In the genomic region with DNA sequence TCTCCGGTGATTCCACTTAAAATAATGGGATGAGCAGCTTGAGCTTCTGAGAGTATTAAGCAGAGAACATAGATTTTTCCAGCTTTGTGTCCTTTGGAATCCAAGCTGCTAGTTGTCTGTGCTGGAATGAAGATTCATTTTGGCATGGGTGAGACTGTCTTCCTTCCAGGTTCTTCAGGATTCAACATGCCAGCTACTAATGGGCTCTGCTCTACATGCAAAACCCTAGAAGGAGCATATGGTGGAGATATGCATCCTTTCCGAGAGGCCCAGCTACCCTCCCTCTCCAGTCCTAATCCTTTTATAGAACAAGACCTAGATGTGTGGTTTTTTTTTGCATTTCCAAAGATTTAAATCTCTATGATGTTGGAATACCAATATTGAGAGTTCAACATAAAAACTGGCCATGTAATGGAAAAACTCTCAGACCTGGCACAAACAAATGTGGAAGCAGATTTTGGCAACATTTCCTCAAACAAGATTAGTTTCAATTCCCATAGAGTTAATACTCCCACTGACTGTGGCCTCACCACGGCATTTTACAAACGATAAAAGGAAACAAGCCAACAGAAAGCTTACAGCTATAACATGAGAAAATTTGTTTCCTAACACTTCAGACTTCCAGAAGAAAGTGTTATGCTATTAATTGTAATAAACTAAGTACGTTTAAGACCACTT, we compare ENCODE assay signal across 21 mouse cellular contexts.
DNase-seq lines count a peak whose midpoint lies in the region; ATAC-seq lines count a peak whose summit lies in the region.
"Had no signal": no experiment of that assay in that cellular context is flagged by ENCODE, and none has a peak within 500 bp of the region (broad histone marks: within the 10 kb centered on the region; RNA-seq: fewer than 3 reads in every experiment).

No protein-coding gene starts in this region.

- H3K9ac ChIP-seq in forebrain, embryonic 13.5 days = no peak overlapping the region
- no peak overlapping the region for H3K9ac ChIP-seq in forebrain, embryonic 11.5 days (ENCODE audit: low read length)
- H3K9ac ChIP-seq: embryonic facial prominence, embryonic 13.5 days; hindbrain, embryonic 12.5 days; intestine, embryonic 15.5 days; kidney, embryonic 15.5 days; liver, embryonic 14.5 days had no signal

- no peak for DNase-seq in forebrain, embryonic 11.5 days (ENCODE audit: low spot score)
- peak; percentile 24 to 55 for DNase-seq in right cerebral cortex, postnatal 10 days (ENCODE audit: low spot score in 2 of 2)
- no peak for DNase-seq in right cerebral cortex, adult 2 months (ENCODE audit: low spot score in 2 of 2)
- no peak for DNase-seq in urinary bladder, postnatal 4 days (ENCODE audit: low spot score in 2 of 2)
- DNase-seq in adrenal gland, postnatal 10 days = no peak
- DNase-seq: adrenal gland, postnatal 36 days; B cell, adult 2 months; heart, adult 2 months; layer of hippocampus, postnatal 36 days; left cerebral cortex, postnatal 4 days; midbrain, embryonic 14.5 days; retina, postnatal 1 day; thymus, postnatal 4 days had no signal

- no peaks in the 10 kb centered on the region for H3K36me3 ChIP-seq in forebrain, embryonic 13.5 days (ENCODE audit: poor library complexity, severe bottlenecking)
- no peaks in the 10 kb centered on the region for H3K36me3 ChIP-seq in forebrain, embryonic 11.5 days (ENCODE audit: control insufficient read depth, insufficient read depth, low read length)
- H3K36me3 ChIP-seq: embryonic facial prominence, embryonic 13.5 days; hindbrain, embryonic 12.5 days; intestine, embryonic 15.5 days; kidney, embryonic 15.5 days had no signal

- no peak overlapping the region for H3K4me3 ChIP-seq in forebrain, embryonic 13.5 days
- no peak overlapping the region for H3K4me3 ChIP-seq in forebrain, embryonic 11.5 days (ENCODE audit: low read depth, low read length)
- H3K4me3 ChIP-seq: embryonic facial prominence, embryonic 13.5 days; heart, adult 2 months; hindbrain, embryonic 12.5 days; intestine, embryonic 15.5 days; kidney, embryonic 15.5 days had no signal

- ATAC-seq in forebrain, embryonic 13.5 days = peak; percentile 45; the same call in 1 of the 2 replicates
- ATAC-seq in forebrain, embryonic 11.5 days (replicated peaks; ENCODE audit: low FRiP score) = no peak
- 0 out of 2 replicates have a peak, but pooled peaks have one; percentile 39 for ATAC-seq in common myeloid progenitor, adult 5-6 weeks (replicated peaks; ENCODE audit: low read depth, poor library complexity, severe bottlenecking)
- ATAC-seq: intestine, embryonic 15.5 days; Patski had no signal

- H3K4me2 ChIP-seq in forebrain, embryonic 13.5 days = no peak overlapping the region
- H3K4me2 ChIP-seq in forebrain, embryonic 11.5 days (ENCODE audit: low read depth, low read length, severe bottlenecking) = no peak overlapping the region
- H3K4me2 ChIP-seq: embryonic facial prominence, embryonic 13.5 days; hindbrain, embryonic 12.5 days; intestine, embryonic 15.5 days; kidney, embryonic 15.5 days had no signal

- H3K27ac ChIP-seq in forebrain, embryonic 13.5 days = no peak overlapping the region
- H3K27ac ChIP-seq in forebrain, embryonic 11.5 days (ENCODE audit: low read depth, low read length) = no peak overlapping the region
- H3K27ac ChIP-seq: embryonic facial prominence, embryonic 13.5 days; heart, adult 2 months; hindbrain, embryonic 12.5 days; intestine, embryonic 15.5 days; kidney, embryonic 15.5 days; liver, embryonic 14.5 days had no signal

- WGBS in forebrain, embryonic 13.5 days = 76% methylated on average over 5 of the region's 5 CpGs
- WGBS in forebrain, embryonic 11.5 days = 84% methylated on average over 5 of the region's 5 CpGs

- no peaks in the 10 kb centered on the region for H3K27me3 ChIP-seq in forebrain, embryonic 13.5 days
- H3K27me3 ChIP-seq in forebrain, embryonic 11.5 days (ENCODE audit: control insufficient read depth, insufficient read depth, low read length) = no peaks in the 10 kb centered on the region
- H3K27me3 ChIP-seq: embryonic facial prominence, embryonic 13.5 days; hindbrain, embryonic 12.5 days; intestine, embryonic 15.5 days; kidney, embryonic 15.5 days had no signal

- no peaks in the 10 kb centered on the region for H3K4me1 ChIP-seq in forebrain, embryonic 13.5 days
- H3K4me1 ChIP-seq in forebrain, embryonic 11.5 days (replicated peaks; ENCODE audit: control insufficient read depth, insufficient read depth, low read length) = no peaks in the 10 kb centered on the region
- H3K4me1 ChIP-seq: hindbrain, embryonic 12.5 days; kidney, embryonic 15.5 days had no signal

- no peaks in the 10 kb centered on the region for H3K9me3 ChIP-seq in forebrain, embryonic 13.5 days (replicated peaks)
- H3K9me3 ChIP-seq in forebrain, embryonic 11.5 days (ENCODE audit: control insufficient read depth, low read length) = no peaks in the 10 kb centered on the region
- H3K9me3 ChIP-seq: embryonic facial prominence, embryonic 13.5 days; hindbrain, embryonic 12.5 days; intestine, embryonic 15.5 days; kidney, embryonic 15.5 days had no signal

Comparison
In these comparisons a context has a peak if more than half of its experiments do, and no peak if none do; other contexts are left out.
1. DNase-seq: peak in right cerebral cortex, postnatal 10 days (2 of 2); none in forebrain, embryonic 11.5 days (single experiment), right cerebral cortex, adult 2 months (0 of 2), urinary bladder, postnatal 4 days (0 of 2) and adrenal gland, postnatal 10 days (single experiment).